Mouse (Mus musculus): ENCODE measurements at regions not wholly inside any gene's neighbourhood (a gene's known extent, or its start where the extent isn't known, plus 50 kb on each side); places are given as distances from the start of the nearest gene placed in this dataset.

DNA sequence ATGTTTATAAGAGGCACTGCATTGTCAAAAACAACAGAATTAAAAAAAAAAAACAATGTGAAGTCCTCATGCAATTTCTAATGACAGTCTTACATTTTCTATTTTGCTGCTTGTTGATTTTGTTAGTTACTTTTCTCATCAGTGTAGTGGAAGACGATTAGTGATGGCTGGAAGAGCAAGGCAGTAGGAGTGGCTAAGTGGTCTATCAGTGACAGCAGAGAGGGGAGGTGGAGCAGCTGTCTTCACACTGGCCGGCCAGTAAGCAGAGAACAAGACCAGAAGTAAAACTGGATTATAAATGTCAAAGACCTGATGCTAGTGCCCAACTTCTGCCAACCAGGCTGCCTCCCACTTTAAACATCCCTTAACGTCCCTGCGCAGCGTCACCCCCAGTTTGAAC is 265.6 kb upstream of the Fbxl7 start:
- Histone ChIP-seq H3K4me3 (replicated peaks) (no peak overlapping the region), H3K36me3 (no peaks in the 10 kb centered on the region), H3K4me2 (replicated peaks) (no peak overlapping the region), H3K4me1 (replicated peaks) (no peaks in the 10 kb centered on the region), H3K27ac (no peak overlapping the region), H3K9me3 (no peaks in the 10 kb centered on the region), H3K27me3 (replicated peaks) (no peaks in the 10 kb centered on the region), H3K9ac (no peak overlapping the region)
- ATAC-seq: no peak
- WGBS: 64% methylated on average over 5 of the region's 5 CpGs

DNA sequence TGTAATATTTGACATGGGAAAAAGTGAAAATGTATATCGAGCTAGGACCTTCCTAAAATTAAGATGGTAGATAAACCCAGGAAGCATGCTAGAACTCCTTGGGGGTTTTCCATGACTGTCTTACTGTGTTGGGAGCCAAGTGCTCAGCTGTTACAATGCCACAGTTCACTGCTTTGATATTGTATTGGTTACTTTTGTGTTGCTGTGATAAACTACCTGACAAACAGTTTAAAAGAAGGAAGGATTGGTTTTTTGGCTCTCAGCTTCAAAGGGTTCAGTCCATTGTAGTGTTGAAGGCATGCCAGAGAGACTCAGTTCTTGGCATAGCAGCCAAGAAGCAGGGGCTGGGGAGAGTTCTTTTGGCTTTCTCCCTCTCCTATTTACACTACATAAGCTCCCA is 272.1 kb upstream of the Fbxl7 start:
- Histone ChIP-seq H3K9me3 (no peaks in the 10 kb centered on the region), H3K27ac (no peak overlapping the region), H3K9ac (no peak overlapping the region), H3K36me3 (no peaks in the 10 kb centered on the region), H3K4me3 (replicated peaks) (no peak overlapping the region), H3K4me1 (replicated peaks) (no peaks in the 10 kb centered on the region), H3K27me3 (replicated peaks) (no peaks in the 10 kb centered on the region), H3K4me2 (replicated peaks) (no peak overlapping the region)
- no peak for ATAC-seq
- 71% methylated on average over 1 of the region's 1 CpGs for WGBS

DNA sequence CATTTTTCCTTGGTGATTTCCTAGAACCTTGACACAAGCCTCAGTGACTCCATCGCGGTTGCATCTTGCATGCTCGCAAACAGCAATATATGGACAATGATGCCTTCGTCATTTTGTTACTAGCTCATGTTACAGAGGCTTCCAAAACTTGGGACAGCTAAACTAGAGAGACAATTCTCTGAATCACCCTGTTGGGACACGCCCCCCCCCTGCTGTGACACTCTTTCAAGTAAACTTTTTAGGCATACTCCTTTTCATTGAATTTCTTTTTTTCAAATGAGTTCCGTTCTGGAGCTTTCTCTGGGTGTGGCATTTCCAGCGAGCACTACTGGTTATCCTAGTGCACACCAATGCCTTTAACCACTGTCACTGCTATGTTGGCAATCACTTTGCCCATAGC is 274.5 kb upstream of the Fbxl7 start:
- no peak overlapping the region for H3K9ac ChIP-seq
- no peaks in the 10 kb centered on the region for H3K9me3 ChIP-seq
- ATAC-seq: no peak
- 92% methylated on average over 7 of the region's 7 CpGs for WGBS
- H3K36me3 ChIP-seq: no peaks in the 10 kb centered on the region
- no peaks in the 10 kb centered on the region for H3K4me1 ChIP-seq (replicated peaks)
- H3K4me2 ChIP-seq (replicated peaks): no peak overlapping the region
- no peak overlapping the region for H3K4me3 ChIP-seq (replicated peaks)
- H3K27ac ChIP-seq: no peak overlapping the region
- no peaks in the 10 kb centered on the region for H3K27me3 ChIP-seq (replicated peaks)

DNA sequence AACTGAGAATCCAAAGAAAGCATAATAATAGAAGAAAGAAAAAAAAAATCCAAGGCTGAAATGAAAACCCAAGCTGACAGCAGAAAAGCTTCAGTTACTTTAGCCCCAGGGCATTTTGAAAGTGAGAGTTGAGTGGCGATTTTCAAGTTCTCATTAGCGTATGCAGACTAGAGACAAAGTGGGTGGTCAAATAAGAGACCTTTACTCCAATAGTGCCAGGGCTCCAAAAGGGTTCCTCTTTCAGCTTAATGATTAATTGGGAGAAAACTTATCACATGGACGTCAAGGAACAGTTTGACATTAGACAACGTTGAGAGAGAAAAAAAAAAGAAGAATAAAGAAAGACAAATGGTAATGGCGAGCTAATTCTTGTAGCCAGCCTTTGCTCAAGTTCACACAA is 278.1 kb upstream of the Fbxl7 start:
- ATAC-seq: no peak
- Histone ChIP-seq H3K9me3 (no peaks in the 10 kb centered on the region), H3K9ac (no peak overlapping the region), H3K27ac (no peak overlapping the region), H3K27me3 (replicated peaks) (no peaks in the 10 kb centered on the region), H3K36me3 (no peaks in the 10 kb centered on the region), H3K4me1 (replicated peaks) (no peaks in the 10 kb centered on the region), H3K4me2 (replicated peaks) (no peak overlapping the region), H3K4me3 (replicated peaks) (no peak overlapping the region)
- WGBS: 41% methylated on average over 5 of the region's 5 CpGs

DNA sequence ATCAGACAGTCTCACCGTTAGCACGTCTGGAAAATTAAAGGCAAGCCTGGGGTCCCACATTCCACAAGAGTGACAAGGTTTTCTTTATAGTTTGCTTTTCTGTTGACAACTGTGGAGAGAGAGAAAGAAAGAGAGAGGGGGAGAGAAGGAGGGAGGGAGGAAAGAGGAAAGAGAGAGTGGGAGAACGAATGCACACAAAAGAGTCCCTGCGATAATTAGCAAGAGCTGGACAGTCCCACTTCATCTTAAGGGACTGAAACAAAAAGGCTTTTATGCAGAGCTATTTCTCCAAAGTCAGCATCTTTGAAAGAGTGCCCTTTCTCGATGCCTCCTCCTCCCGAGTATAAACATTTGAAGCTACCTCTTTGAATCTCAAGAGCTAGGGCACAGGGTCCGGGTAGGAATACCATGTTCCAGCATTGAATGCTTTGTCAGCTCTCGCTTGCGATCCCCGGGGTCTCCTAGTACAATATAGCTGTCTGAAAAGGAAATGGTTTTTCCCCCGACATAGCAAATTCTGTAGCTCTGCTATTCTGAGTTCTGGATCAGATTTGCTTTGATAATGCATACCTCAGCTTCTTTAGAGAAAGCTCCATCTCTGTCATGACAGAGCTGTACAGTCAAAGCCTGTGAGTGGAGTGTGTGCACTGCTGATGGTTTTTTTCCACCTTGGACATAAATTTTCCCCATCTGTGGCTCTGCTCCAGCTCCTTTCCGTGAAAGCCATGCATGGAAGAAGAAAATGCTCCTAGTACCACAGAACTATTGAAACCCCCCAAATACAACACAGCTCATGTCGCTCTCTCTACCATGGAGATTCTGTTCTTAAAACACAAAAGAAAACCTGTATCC is 282.9 kb upstream of the Fbxl7 start:
- 0 out of 2 replicates have a peak overlapping the region, but pooled peaks have one; percentile 19 for H3K4me2 ChIP-seq (replicated peaks)

DNA sequence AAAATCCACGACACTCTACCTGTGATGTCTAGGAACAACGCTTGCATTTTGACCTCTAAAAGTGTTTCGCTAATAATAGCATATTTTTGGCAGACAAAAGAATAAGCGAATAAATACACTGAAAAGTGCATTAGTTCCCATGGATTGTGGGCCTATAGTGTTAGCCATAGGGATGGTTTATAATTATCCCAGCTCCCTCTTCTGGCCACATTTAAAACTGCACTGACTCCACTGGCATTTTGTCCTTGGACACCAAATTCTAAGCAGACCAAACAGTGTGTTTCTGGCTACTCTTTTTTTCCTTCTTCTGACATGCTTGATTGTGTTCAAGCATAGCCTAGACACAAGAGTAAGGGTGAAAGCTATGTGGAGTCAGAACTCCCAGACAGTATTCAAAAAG is 276.8 kb upstream of the Ank start:
- no peaks in the 10 kb centered on the region for H3K36me3 ChIP-seq
- no peak overlapping the region for H3K9ac ChIP-seq
- ATAC-seq: no peak
- no peak overlapping the region for H3K4me2 ChIP-seq (replicated peaks)
- 42% methylated on average over 4 of the region's 4 CpGs for WGBS
- H3K4me3 ChIP-seq (replicated peaks): no peak overlapping the region
- H3K27ac ChIP-seq: no peak overlapping the region
- H3K9me3 ChIP-seq: no peaks in the 10 kb centered on the region
- no peaks in the 10 kb centered on the region for H3K27me3 ChIP-seq (replicated peaks)
- H3K4me1 ChIP-seq (replicated peaks): no peaks in the 10 kb centered on the region

More for the DNA sequence above, 282.9 kb upstream of the Fbxl7 start:
- 49% methylated on average over 13 of the region's 13 CpGs for WGBS
- Histone ChIP-seq H3K27me3 (replicated peaks) (no peaks in the 10 kb centered on the region), H3K36me3 (no peaks in the 10 kb centered on the region), H3K4me3 (replicated peaks) (no peak overlapping the region), H3K9me3 (no peaks in the 10 kb centered on the region), H3K4me1 (replicated peaks) (no peaks in the 10 kb centered on the region), H3K9ac (no peak overlapping the region), H3K27ac (no peak overlapping the region)
- ATAC-seq: no peak

DNA sequence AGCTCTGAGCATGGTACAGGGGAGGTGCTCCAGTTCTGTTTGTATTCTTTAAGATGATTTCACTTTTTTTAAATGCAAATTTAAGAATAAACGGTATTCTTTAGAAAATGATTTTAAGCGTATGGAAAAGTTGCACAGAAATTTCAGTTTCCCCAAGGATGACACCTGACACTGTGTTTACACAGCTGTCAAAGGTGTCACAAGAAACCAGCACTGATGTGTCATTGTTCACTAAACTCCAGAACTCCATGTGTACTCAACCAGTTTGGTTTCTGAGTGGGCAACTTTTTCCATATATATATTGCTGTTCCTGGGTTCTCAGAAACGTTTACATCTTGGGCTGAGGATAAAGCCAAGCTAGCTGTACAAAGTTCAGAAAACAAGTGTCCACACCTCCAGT is 265.0 kb upstream of the Ank start:
- H3K9me3 ChIP-seq: no peaks in the 10 kb centered on the region
- no peaks in the 10 kb centered on the region for H3K4me1 ChIP-seq (replicated peaks)
- H3K4me2 ChIP-seq (replicated peaks): no peak overlapping the region
- H3K27me3 ChIP-seq (replicated peaks): no peaks in the 10 kb centered on the region
- no peak overlapping the region for H3K27ac ChIP-seq
- no peak for ATAC-seq
- H3K9ac ChIP-seq: no peak overlapping the region
- WGBS: 85% methylated on average over 3 of the region's 3 CpGs
- H3K4me3 ChIP-seq (replicated peaks): no peak overlapping the region
- H3K36me3 ChIP-seq: no peaks in the 10 kb centered on the region

DNA sequence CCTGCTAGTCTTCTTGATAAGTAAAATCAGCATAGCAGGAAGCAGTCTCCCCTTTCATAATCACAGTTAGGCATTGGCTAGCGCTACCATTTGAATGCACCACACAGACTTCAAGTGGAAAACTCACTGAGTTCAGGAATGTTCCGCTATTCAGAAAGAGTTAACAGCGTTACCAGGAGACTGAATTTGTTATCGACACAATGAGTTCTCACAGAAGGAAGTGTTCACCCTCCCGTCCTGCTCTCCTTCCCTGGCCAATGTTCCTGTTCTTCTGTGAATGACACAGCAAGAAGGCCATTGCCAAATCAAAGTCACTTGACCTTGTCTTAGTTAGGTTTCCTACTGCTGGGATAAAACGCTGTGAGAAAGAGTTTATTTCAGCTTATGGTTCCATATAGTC is 261.6 kb upstream of the Ank start:
- Histone ChIP-seq H3K9me3 (no peaks in the 10 kb centered on the region), H3K27me3 (replicated peaks) (no peaks in the 10 kb centered on the region), H3K4me2 (replicated peaks) (no peak overlapping the region), H3K27ac (no peak overlapping the region), H3K4me1 (replicated peaks) (no peaks in the 10 kb centered on the region), H3K9ac (no peak overlapping the region), H3K36me3 (no peaks in the 10 kb centered on the region), H3K4me3 (replicated peaks) (no peak overlapping the region)
- ATAC-seq: no peak
- WGBS: 64% methylated on average over 6 of the region's 6 CpGs

DNA sequence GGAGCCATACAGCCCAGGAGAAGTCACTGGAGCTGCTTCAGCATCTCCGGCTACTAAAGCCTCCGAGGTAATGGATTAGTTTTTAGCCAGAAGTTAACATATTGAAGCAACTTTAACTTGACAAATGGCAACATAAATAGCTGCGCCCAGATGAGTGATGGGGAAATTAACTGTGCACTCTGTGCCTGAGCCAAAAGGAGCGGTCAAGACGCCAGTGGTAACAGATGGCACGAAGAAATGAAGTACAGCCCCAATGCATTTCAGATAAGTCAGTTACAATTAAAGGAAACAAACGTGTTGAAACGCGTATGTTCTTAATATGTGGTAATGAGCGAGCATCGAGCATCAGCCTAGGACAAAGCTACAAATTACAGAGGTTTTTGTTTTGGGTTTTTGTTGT is 259.0 kb upstream of the Ank start:
- 79% methylated on average over 11 of the region's 11 CpGs for WGBS
- Histone ChIP-seq H3K27ac (no peak overlapping the region), H3K27me3 (replicated peaks) (no peaks in the 10 kb centered on the region), H3K9me3 (no peaks in the 10 kb centered on the region), H3K4me3 (replicated peaks) (no peak overlapping the region), H3K9ac (no peak overlapping the region), H3K4me1 (replicated peaks) (no peaks in the 10 kb centered on the region), H3K36me3 (no peaks in the 10 kb centered on the region), H3K4me2 (replicated peaks) (no peak overlapping the region)
- ATAC-seq: no peak

DNA sequence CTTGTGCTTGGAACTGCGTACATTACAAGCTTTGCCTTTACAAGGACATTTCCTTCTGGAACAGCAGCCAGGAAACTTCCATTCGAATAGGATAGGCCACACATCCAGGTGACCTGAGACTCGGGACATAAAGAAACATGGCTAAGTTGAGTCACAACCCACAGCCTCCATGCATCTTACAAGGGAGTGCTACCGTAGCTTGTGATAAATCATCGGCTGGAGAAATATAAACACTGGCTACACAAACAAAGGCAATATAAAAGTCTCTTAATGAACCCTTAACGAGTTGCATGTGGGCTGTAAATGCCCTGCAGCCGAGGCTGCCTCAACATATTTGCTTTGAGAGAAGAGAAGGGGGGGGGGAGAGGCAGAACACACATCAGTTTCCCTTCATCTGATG is 250.1 kb upstream of the Ank start:
- H3K27ac ChIP-seq: no peak overlapping the region
- no peak overlapping the region for H3K4me3 ChIP-seq (replicated peaks)
- H3K9me3 ChIP-seq: no peaks in the 10 kb centered on the region
- H3K4me2 ChIP-seq (replicated peaks): no peak overlapping the region
- H3K36me3 ChIP-seq: no peaks in the 10 kb centered on the region
- 27% methylated on average over 7 of the region's 7 CpGs for WGBS
- no peaks in the 10 kb centered on the region for H3K4me1 ChIP-seq (replicated peaks)
- ATAC-seq: no peak
- no peak overlapping the region for H3K9ac ChIP-seq
- H3K27me3 ChIP-seq (replicated peaks): no peaks in the 10 kb centered on the region

DNA sequence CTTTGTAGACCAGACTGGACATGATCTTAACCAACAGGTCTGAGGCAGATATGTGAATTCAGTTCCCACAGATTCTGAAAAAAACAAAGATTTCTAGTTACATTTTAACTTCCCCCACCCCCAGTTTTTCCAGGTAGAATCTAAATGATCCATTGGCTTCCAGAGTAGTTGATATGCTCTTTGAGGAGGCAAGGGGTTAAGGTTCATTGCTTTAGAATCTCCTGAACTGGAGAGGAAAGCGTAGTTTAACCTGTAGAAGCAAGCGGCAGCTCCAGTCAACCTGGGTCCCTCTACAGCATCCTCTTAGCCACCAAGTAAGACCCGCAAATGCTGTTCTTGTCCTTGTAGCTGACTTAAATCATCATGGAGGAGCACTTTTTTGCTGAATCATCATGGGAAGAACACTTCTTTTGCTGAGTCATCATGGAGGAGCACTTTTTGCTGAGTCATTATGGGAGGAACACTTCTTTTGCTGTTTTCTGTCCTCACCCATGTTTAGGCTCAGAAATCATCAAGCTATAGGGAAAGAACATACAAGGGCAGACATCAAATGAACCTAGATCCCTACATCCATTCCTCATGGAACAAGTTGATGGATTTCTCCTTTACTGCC is 247.2 kb upstream of the Ank start:
- 86% methylated on average over 3 of the region's 3 CpGs for WGBS
- Histone ChIP-seq H3K36me3 (no peaks in the 10 kb centered on the region), H3K4me3 (replicated peaks) (no peak overlapping the region), H3K9me3 (no peaks in the 10 kb centered on the region), H3K27ac (no peak overlapping the region), H3K27me3 (replicated peaks) (no peaks in the 10 kb centered on the region), H3K9ac (no peak overlapping the region), H3K4me2 (replicated peaks) (no peak overlapping the region), H3K4me1 (replicated peaks) (no peaks in the 10 kb centered on the region)
- peak; percentile 75 for ATAC-seq

DNA sequence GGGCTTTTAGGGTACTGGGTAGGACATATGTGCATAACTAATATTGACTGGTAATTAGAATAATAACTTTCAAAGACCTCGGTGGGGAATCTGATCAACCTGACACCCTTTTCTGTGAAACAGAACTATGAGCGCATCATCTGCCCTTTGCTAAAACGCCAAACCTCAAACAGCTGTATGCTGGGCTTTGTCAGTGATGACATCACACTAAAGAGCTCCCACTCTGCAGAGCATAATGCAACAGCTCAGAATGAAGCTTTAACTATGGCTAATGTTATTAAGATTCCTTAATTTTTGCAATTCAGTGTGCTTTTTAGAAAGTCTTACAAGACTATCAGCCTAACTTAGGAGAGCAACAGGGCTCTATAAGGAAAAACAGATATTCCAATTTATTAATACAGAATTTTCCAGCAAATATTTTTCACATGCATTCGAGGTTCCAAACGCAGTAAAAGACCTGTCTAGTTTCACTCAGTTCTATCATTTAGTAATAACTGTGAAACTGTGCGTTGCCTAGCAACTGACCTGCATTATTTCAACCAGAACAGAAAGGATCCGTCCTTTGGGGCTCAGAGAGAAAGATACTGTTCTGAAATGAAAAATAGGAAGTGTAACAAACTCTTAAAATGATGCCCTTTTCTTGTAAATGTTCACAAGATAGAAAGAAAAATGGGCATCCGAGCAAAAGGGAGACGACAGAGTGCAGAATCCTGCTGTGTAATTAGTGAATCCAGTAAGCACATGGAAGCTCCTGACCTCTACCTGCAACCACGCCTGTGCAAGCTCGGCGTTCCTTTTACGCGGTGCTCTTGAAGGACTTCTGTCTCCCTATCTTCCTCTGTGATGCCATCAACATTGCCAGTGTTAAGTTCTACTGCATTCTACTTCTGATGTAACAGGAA is 242.6 kb upstream of the Ank start:
- no peaks in the 10 kb centered on the region for H3K4me1 ChIP-seq (replicated peaks)
- ATAC-seq: no peak
- H3K4me3 ChIP-seq (replicated peaks): no peak overlapping the region
- H3K9me3 ChIP-seq: no peaks in the 10 kb centered on the region
- WGBS: 61% methylated on average over 14 of the region's 14 CpGs
- no peaks in the 10 kb centered on the region for H3K27me3 ChIP-seq (replicated peaks)
- no peak overlapping the region for H3K27ac ChIP-seq
- H3K4me2 ChIP-seq (replicated peaks): no peak overlapping the region
- no peak overlapping the region for H3K9ac ChIP-seq
- H3K36me3 ChIP-seq: no peaks in the 10 kb centered on the region

All from intestine, embryonic 15.5 days (tissue).